Mouse (Mus musculus) myocyte (in vitro differentiated cells): ENCODE data around the gene Stk10. TPM values are rescaled to one million over a fixed set of nuclear protein-coding genes. Genes with fewer than 3 reads are reported as not detected.
"Not testable (repeated sequence)": the region's sequence is repeated elsewhere in the genome, so short reads cannot be mapped to it uniquely, and the experiment has no call there.

ENCODE experiments used
- H3K27me3 ChIP-seq: one replicate; pipeline ENCODE4 v1.6.1; 2011; ENCODE audit not compliant: control insufficient read depth, insufficient read depth, insufficient read length
- H3K36me3 ChIP-seq: one replicate; pipeline ENCODE4 v1.6.1; 2011; ENCODE audit not compliant: control insufficient read depth, insufficient read depth
- H3K4me2 ChIP-seq: one replicate; pipeline ENCODE4 v1.6.1; 2011; ENCODE audit warnings: low read depth, control low read depth
- H3K4me3 ChIP-seq: one replicate; pipeline ENCODE4 v1.5.1; 2011; ENCODE audit warnings: mild to moderate bottlenecking, control low read depth, moderate library complexity
- H3K79me2 ChIP-seq: one replicate; pipeline ENCODE4 v1.6.1; 2011; ENCODE audit not compliant: control insufficient read depth, insufficient read depth
- H3ac ChIP-seq: one replicate; pipeline ENCODE4 v1.6.1; 2011; ENCODE audit not compliant: control insufficient read depth, insufficient read length
- CEBPB ChIP-seq: IDR thresholded peaks from 2 replicates; pipeline ENCODE4 v1.6.1; 2011; ENCODE audit warnings: mild to moderate bottlenecking, moderate library complexity; ENCODE audit not compliant: poor library complexity, insufficient read depth, severe bottlenecking
- E2F4 ChIP-seq: IDR thresholded peaks from one replicate; pipeline ENCODE4 v1.6.1; 2011; ENCODE audit warnings: mild to moderate bottlenecking, control low read depth, moderate library complexity; ENCODE audit not compliant: insufficient read depth
- MAX ChIP-seq: IDR thresholded peaks from one replicate; pipeline ENCODE4 v1.6.1; 2011; ENCODE audit warnings: low read depth, mild to moderate bottlenecking, control low read depth
- MYOD1 ChIP-seq, 3 experiments: IDR thresholded peaks; one replicate each; pipeline ENCODE4 v1.6.1; 2011; ENCODE audit warnings: control low read depth in 2 of 3, low read depth in 2 of 3, mild to moderate bottlenecking in 2 of 3, moderate library complexity in 1 of 3; ENCODE audit not compliant: insufficient read length in 2 of 3, control insufficient read depth in 1 of 3
- MYOG ChIP-seq, 3 experiments: IDR thresholded peaks; one replicate each; pipeline ENCODE4 v1.6.1; 2011; ENCODE audit warnings: control low read depth in 2 of 3, low read depth in 2 of 3, mild to moderate bottlenecking in 2 of 3; ENCODE audit not compliant: insufficient read length in 2 of 3, control insufficient read depth in 1 of 3, insufficient read depth in 1 of 3
- POLR2A ChIP-seq: IDR thresholded peaks from one replicate; pipeline ENCODE4 v1.6.1; 2011; ENCODE audit warnings: low read depth, mild to moderate bottlenecking, control low read depth, moderate library complexity; ENCODE audit not compliant: insufficient read length
- POLR2AphosphoS2 ChIP-seq: IDR thresholded peaks from one replicate; pipeline ENCODE4 v1.6.1; 2011; ENCODE audit warnings: low read depth, control low read depth; ENCODE audit not compliant: insufficient read length
- REST ChIP-seq: IDR thresholded peaks from one replicate; pipeline ENCODE4 v1.6.1; 2011; ENCODE audit warnings: mild to moderate bottlenecking, control low read depth, moderate library complexity; ENCODE audit not compliant: insufficient read depth, insufficient read length
- SRF ChIP-seq: IDR thresholded peaks from one replicate; pipeline ENCODE4 v1.6.1; 2011; ENCODE audit warnings: low read depth; ENCODE audit not compliant: control insufficient read depth, insufficient read length
- TCF12 ChIP-seq: IDR thresholded peaks from one replicate; pipeline ENCODE4 v1.6.1; 2011; ENCODE audit warnings: mild to moderate bottlenecking, control low read depth; ENCODE audit not compliant: poor library complexity, insufficient read depth, severe bottlenecking
- TCF3 ChIP-seq: IDR thresholded peaks from one replicate; pipeline ENCODE4 v1.6.1; 2011; ENCODE audit warnings: low read depth, control low read depth; ENCODE audit not compliant: insufficient read length
- USF1 ChIP-seq: IDR thresholded peaks from one replicate; pipeline ENCODE4 v1.6.1; 2011; ENCODE audit warnings: low read depth, mild to moderate bottlenecking, control low read depth, moderate library complexity
- polyA plus RNA-seq: library from polyadenylated mRNA; unstranded; fragments of >200 nt; fragmentation: generic; extraction: Trizol; gene quantifications from one replicate; pipeline ENCODE4 v1.2.1, GENCODE M21; 2012; ENCODE audit warnings: missing spikeins

Gene Stk10
- polyA plus RNA-seq, 1 experiment = 7.1 TPM

- no peak overlapping the region for H3K4me2 ChIP-seq
- TF ChIP-seq CEBPB (no peak), TCF3 (no peak), TCF12 (no peak), REST (no peak), SRF (no peak), USF1 (no peak), MAX (no peak), POLR2A (no peak), MYOG (IDR thresholded peaks at IDR 0.05; ENCODE audit: control insufficient read depth in 1 of 3, insufficient read depth in 1 of 3, insufficient read length in 2 of 3, low read depth in 2 of 3) (no peak), MYOD1 (IDR thresholded peaks at IDR 0.05; ENCODE audit: control insufficient read depth in 1 of 3, insufficient read length in 2 of 3, low read depth in 2 of 3) (no peak), E2F4 (no peak), POLR2AphosphoS2 (no peak)
- peaks cover 7% of the 10 kb centered on the region for H3K36me3 ChIP-seq
- H3ac ChIP-seq = no peak overlapping the region
- no peaks in the 10 kb centered on the region for H3K27me3 ChIP-seq
- no peaks in the 10 kb centered on the region for H3K79me2 ChIP-seq
- no peak overlapping the region for H3K4me3 ChIP-seq
Observed at GRCm38 (mm10) chr11:32616091-32616490, 83.0 kb downstream of the Stk10 start.

GRCm38 (mm10) chr11:32618036-32618435 lies 84.9 kb downstream of the Stk10 start:
- H3K27me3 ChIP-seq = no peaks in the 10 kb centered on the region
- TF ChIP-seq SRF (no peak), MYOG (IDR thresholded peaks at IDR 0.05; ENCODE audit: control insufficient read depth in 1 of 3, insufficient read depth in 1 of 3, insufficient read length in 2 of 3, low read depth in 2 of 3) (no peak), USF1 (no peak), E2F4 (no peak)
- no peaks in the 10 kb centered on the region for H3K79me2 ChIP-seq
- no peak overlapping the region for H3K4me3 ChIP-seq
- no peak overlapping the region for H3ac ChIP-seq
- peaks cover 5% of the 10 kb centered on the region for H3K36me3 ChIP-seq
- no peak overlapping the region for H3K4me2 ChIP-seq

GRCm38 (mm10) chr11:32618641-32619040 lies 85.5 kb downstream of the Stk10 start:
- not testable (repeated sequence) for H3K4me2 ChIP-seq, H3K36me3 ChIP-seq, H3ac ChIP-seq, H3K4me3 ChIP-seq, H3K79me2 ChIP-seq, H3K27me3 ChIP-seq

- no peak overlapping the region for H3ac ChIP-seq
- H3K36me3 ChIP-seq = peaks cover 4% of the 10 kb centered on the region
- no peaks in the 10 kb centered on the region for H3K27me3 ChIP-seq
- H3K4me3 ChIP-seq = no peak overlapping the region
- peak in 2 of 3 experiments; percentile 64 to 84 for TF ChIP-seq MYOD1 (IDR thresholded peaks at IDR 0.05; ENCODE audit: control insufficient read depth in 1 of 3, insufficient read length in 2 of 3, low read depth in 2 of 3)
- no peak for TF ChIP-seq MAX
- TF ChIP-seq USF1 = no peak
- peak in 2 of 3 experiments; percentile 21 to 72 for TF ChIP-seq MYOG (IDR thresholded peaks at IDR 0.05; ENCODE audit: control insufficient read depth in 1 of 3, insufficient read depth in 1 of 3, insufficient read length in 2 of 3, low read depth in 2 of 3)
- H3K4me2 ChIP-seq = no peak overlapping the region
- H3K79me2 ChIP-seq = no peaks in the 10 kb centered on the region
Observed at GRCm38 (mm10) chr11:32619257-32619816, 86.2 kb downstream of the Stk10 start.

- no peaks in the 10 kb centered on the region for H3K27me3 ChIP-seq
- no peak overlapping the region for H3K4me2 ChIP-seq
- no peaks in the 10 kb centered on the region for H3K79me2 ChIP-seq
- no peak overlapping the region for H3K4me3 ChIP-seq
- peaks cover 4% of the 10 kb centered on the region for H3K36me3 ChIP-seq
- H3ac ChIP-seq = no peak overlapping the region
- TF ChIP-seq CEBPB (no peak), MAX (no peak), TCF3 (no peak), E2F4 (no peak), TCF12 (no peak), USF1 (no peak), SRF (no peak), MYOD1 (IDR thresholded peaks at IDR 0.05; ENCODE audit: control insufficient read depth in 1 of 3, insufficient read length in 2 of 3, low read depth in 2 of 3) (no peak), POLR2A (no peak), POLR2AphosphoS2 (no peak), MYOG (IDR thresholded peaks at IDR 0.05; ENCODE audit: control insufficient read depth in 1 of 3, insufficient read depth in 1 of 3, insufficient read length in 2 of 3, low read depth in 2 of 3) (no peak), REST (no peak)
Observed at GRCm38 (mm10) chr11:32619866-32620456, 86.9 kb downstream of the Stk10 start.
